Mouse (Mus musculus) thymus, adult 18-20 months (tissue): ENCODE measurements around the gene Ifit3.
"Not testable (repeated sequence)": the region's sequence is repeated elsewhere in the genome, so short reads cannot be mapped to it uniquely, and the experiment has no call there.

Experiments
- DNase-seq, 2 experiments: peaks; one replicate each; pipeline ENCODE4 v3.0.0; 2022; ENCODE audit warnings: mixed read lengths in 2 of 2

Gene Ifit3

DNA sequence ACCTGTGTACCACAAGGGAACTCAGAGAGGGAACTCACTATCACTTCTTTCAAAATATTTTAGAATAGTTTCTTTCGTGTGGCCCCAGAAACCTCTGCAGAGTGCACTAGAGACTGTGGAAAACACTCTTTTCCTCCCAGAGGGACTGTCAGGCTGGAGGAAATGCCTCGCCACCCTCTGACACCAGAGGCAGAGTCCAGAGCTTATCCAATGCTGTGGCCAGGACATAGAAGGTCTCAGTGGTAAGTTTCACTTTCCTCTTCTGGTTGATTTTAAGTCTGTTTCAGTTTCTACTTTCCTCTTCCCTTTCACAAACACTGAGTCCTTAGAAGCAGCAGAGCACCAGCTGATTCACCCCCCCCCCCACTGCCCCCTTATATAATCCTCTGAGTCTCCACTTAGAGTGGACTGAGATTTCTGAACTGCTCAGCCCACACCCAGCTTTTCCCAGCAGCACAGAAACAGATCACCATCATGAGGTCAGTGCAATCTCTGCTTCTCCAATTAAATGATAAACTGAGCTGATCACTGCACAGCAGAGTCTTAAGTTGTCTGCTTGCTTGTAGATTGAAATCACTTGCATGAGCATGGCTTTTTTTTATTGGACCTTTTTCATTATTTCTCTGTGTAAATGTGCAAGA lies at the start of gene Ifit3:
Gene Ifit3, plus strand, starts transcription at position 406 of the 641 bp plus-strand sequence.
- DNase-seq, result not testable (repeated sequence)

GRCm38 (mm10) chr19:34539422-34539821 lies 43.9 kb upstream of the Ifit3 start:
- DNase-seq, result no peak

DNA sequence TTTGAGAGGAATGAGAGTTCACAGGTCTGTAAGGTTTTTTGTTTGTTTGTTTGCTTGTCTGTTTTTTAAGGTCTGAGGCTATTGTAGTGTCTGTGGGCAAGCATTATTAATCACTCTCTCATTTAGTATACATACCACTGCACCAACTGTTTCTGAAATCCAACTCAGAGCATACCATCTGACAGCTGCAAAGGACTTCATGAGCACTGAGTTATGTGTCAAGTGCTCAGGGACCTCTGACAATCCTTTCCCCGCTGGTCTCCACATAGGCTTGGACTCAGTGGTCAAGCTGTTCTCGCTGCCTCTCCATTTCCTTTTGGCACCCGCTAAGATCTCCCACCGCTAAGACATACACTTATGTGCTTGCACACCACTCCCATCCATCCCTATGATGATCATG lies 37.1 kb upstream of the Ifit3 start:
- no peak for DNase-seq

DNA sequence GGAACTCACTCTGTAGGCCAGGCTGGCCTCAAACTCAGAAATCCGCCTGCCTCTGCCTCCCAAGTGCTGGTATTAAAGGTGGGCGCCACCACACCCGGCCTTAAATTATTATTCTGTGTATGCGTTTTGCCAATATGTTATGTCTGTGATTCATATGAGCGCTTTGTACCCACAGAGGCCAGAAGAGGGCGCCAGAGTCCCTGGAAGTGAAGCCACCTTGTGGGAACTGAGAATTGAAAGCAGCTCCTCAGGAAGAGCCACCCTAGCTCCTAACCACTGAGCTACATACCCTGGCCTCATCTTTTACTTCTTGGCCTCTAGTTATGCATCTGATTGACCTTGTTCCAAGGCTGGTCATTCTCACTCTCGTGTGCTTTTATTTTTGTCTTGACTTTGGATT lies 35.4 kb upstream of the Ifit3 start:
- DNase-seq, result peak; percentile 67 to 74

- no peak for DNase-seq
Measured at GRCm38 (mm10) chr19:34550205-34550533, 33.2 kb upstream of the Ifit3 start.

- DNase-seq, result peak; percentile 52 to 68
Measured at GRCm38 (mm10) chr19:34550534-34551223, 32.7 kb upstream of the Ifit3 start, which contains the start of gene Ifit2. TSS of gene Ifit2 (plus strand) at chr19:34550694.

DNA sequence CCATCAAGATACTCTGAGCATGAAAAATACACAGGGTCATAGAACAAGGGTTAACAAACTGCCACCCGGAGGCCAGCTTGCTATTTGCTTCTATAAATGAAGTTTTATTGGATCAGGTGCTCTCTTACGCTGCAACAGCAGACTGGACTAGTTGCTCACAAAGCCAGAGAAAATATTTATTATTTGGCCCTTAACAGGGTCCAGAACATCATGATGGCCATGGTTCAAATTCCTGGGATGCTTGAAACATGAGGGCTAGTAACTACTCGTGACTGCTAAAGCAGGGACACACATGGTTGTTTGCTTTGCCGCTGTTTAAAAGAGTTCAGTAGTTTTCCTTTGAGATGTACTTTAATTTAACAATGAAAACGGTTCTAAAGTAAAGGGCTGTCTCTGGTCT lies 31.4 kb upstream of the Ifit3 start:
- no peak for DNase-seq

DNA sequence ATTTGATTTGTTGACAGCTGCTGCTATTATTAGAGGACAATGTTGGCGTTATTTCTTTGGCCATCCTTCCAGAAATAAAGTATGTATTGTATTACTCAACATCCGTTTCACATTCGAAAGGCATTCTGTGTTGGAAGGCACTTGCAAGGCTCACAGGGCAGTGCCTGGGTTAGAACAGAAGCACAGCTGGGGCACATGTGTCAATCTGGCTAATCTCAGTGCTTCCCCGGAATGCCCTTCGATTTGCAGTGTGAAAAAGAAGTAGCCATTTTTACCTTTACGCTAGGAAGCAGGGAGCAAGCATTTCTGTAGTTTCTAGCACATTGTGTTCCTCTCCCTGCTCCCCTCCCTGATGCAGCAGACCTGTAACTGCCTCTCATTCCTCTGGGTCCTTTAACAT lies 30.3 kb upstream of the Ifit3 start:
- DNase-seq, result no peak

- DNase-seq, result no peak
Measured at GRCm38 (mm10) chr19:34553522-34553921, 29.8 kb upstream of the Ifit3 start.

- DNase-seq, result no peak
Measured at GRCm38 (mm10) chr19:34554061-34554460, 29.3 kb upstream of the Ifit3 start.

- no peak for DNase-seq
Measured at GRCm38 (mm10) chr19:34556621-34557020, 26.7 kb upstream of the Ifit3 start.

DNA sequence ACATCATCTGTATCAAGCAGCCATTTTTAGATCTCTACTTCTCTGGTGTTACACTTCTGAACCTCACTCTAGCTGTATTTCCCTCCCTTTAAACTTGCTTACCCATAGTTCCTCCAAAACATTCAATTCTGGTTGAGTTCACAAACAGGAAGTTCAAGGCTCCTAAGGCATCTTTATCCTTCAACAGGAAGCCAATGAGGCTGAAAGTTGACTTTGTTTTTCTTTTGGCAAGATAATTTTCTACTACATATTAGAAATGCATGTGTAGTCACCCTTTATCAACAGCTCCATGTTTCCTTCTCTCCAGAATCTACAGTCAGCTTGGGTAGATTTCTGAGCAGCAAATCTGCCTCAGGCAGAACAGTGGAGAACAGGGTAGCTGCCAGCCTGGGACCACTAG lies 20.8 kb upstream of the Ifit3 start:
- no peak for DNase-seq

GRCm38 (mm10) chr19:34566178-34566784 lies 17.1 kb upstream of the Ifit3 start:
- no peak for DNase-seq

DNA sequence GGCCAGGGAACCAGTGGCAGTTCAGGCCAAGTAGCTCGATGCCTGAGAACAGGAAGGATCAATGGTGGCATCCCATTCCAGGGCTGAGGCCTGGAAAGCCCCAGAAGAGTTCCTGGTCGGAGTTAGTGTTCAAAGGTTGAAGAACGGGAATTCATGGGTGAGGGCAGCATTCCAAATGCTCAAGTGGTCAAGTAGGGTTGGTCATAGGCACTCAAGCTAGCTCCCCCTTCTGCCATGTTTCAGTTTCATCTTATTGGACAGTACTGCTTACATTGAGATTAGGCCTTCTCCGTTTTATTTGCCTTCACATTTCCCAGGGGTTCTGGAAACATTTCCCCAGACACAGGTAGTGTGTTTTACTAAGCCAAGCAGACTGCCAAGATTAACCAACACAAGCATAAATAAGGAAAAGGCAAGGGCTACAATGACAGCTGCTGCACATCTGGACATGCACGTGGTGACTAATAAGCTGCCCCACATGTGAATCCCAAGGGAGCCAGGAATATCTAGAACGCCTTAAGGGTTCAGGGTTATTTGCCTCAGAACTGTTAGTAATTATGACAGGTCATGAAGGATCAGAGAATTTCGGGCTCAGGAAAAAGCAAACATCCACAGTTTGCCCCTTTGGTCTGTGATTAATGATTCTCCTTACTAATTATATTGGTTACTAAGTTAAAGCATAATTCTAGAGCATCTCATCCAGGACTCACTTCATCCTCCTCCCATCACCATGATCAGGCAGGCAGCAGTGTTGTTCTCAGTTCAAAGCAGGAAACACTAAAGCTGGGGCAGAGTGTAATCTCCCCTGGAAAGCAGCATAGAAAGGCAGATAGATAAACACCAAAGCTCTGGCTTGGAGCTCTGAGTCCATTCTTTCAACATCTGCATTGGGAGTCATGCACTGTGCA lies 14.1 kb upstream of the Ifit3 start:
- no peak for DNase-seq

DNA sequence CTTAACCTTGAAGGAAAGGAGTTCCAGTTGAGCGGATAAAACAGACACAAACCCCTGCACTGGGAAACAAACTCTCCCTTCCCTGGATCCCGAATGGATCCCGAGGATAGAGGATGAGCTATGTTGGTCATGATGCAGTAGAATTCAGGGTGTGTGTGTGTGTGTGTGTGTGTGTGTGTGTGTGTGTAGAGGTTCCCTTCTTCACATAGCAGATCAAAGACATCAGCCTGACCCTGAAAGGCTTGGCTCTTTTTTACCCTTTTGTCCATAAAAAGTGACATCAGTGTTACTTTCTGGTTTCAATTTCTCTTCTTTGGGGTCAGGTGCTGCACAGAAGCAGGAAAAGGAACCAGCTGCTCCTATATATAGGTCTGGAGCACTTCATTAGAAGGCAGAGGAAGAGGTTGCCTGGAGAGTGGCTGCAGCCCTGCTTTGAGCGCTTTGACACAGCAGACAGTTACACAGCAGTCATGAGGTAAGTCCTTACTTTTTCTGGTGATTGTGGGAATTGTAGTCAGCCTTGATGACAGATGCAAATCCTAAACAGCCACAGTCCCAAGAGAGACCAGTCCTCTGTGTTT lies 13.3 kb upstream of the Ifit3 start:
- DNase-seq, result no peak

DNA sequence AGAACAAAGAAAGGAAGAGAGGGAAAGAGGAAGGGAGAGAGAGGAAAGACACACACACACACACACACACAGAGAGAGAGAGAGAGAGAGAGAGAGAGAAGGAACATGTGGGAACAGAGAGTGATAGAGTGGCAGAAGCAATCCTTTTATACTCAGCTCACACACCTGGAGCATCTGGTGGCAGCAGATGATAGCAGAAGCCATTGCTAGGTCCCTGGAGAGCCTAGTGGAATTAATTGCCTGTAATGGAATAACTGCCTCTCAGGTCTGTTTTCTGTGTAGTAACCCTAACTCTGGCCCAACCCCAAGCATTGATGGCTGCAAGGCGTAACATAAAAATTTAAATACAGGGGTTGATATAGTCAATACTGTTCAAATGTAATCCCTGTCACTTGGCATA lies 12.3 kb upstream of the Ifit3 start:
- DNase-seq, result no peak

DNA sequence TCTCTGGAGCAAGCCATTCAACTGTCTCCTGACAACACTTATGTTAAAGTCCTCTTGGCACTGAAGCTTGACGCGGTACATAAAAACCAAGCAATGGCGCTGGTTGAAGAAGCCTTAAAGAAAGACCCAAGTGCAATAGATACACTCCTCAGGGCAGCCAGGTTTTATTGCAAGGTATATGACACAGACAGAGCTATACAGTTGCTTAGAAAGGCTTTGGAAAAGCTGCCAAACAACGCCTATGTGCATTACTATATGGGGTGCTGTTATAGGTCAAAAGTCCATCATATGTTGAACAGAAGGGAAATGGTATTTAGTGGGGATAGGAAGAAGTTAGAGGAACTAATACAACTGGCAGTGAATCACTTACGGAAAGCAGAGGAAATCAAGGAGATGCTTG lies 9.7 kb upstream of the Ifit3 start:
- DNase-seq, result no peak

DNA sequence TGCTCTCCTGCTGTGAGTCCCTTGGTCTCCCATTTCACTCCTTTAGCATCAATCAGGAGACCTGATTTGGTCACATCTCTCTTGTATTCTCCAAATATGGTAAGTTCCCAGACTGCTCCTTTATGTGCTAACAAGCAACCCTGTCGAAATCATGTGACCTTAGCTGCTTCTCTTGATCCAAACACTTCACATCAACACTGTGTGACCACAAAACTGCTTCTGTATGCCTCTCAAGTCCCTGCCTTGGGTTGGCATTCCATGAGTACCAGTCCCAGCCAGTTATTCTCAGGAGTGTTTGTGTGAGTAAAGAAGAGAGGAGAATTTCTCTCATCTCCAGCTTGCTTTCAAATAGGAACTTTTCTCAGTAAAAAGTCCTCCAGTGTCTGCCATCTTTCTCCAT lies 6.2 kb upstream of the Ifit3 start:
- DNase-seq, result no peak

GRCm38 (mm10) chr19:34582696-34583095 lies 635 bp upstream of the Ifit3 start:
- not testable (repeated sequence) for DNase-seq

GRCm38 (mm10) chr19:34585740-34586458 lies 2.6 kb downstream of the Ifit3 start:
- DNase-seq, result not testable (repeated sequence)

- DNase-seq, result not testable (repeated sequence)
Measured at GRCm38 (mm10) chr19:34587898-34588692, 4.8 kb downstream of the Ifit3 start.
